In genomic region chr9:64461568-64462308, GRCm38 (mm10) we compare ENCODE assay signal across 26 mouse cellular contexts.
DNase-seq lines count a peak whose midpoint lies in the region; ATAC-seq lines count a peak whose summit lies in the region.
"Had no signal": no experiment of that assay in that cellular context is flagged by ENCODE, and none has a peak within 500 bp of the region (broad histone marks: within the 10 kb centered on the region; RNA-seq: fewer than 3 reads in every experiment).

No protein-coding gene starts in this region.

- H3K27me3 ChIP-seq in neural tube, embryonic 11.5 days (ENCODE audit: control insufficient read depth, insufficient read depth, low read length), result no peaks in the 10 kb centered on the region
- H3K27me3 ChIP-seq in limb, embryonic 10.5 days (ENCODE audit: low read depth, poor library complexity, severe bottlenecking), result peaks cover 27% of the 10 kb centered on the region
- H3K27me3 ChIP-seq in forebrain, embryonic 12.5 days, result peaks cover 9% of the 10 kb centered on the region; the same call in 1 of the 2 replicates

- H3K9ac ChIP-seq in neural tube, embryonic 11.5 days (ENCODE audit: low read length), result no peak overlapping the region
- H3K9ac ChIP-seq in forebrain, embryonic 12.5 days, result no peak overlapping the region
- H3K9ac ChIP-seq: kidney, embryonic 15.5 days; limb, embryonic 15.5 days; liver, embryonic 13.5 days had no signal

- H3K27ac ChIP-seq in neural tube, embryonic 11.5 days (ENCODE audit: low read depth, low read length), result peak overlapping the region; percentile 2; the same call in 1 of the 2 replicates
- H3K27ac ChIP-seq in limb, embryonic 10.5 days, result 0 out of 2 replicates have a peak overlapping the region, but pooled peaks have one; percentile 7
- H3K27ac ChIP-seq in forebrain, embryonic 12.5 days, result no peak overlapping the region
- H3K27ac ChIP-seq: kidney, embryonic 15.5 days; layer of hippocampus, adult 2 months; left cerebral cortex, adult 2 months; limb, embryonic 15.5 days; liver, embryonic 13.5 days had no signal

- no peaks in the 10 kb centered on the region for H3K4me1 ChIP-seq in neural tube, embryonic 11.5 days (ENCODE audit: control insufficient read depth, insufficient read depth, low read length)
- peaks cover 78% of the 10 kb centered on the region for H3K4me1 ChIP-seq in limb, embryonic 10.5 days
- H3K4me1 ChIP-seq in forebrain, embryonic 12.5 days, result peaks cover 7% of the 10 kb centered on the region; the same call in 1 of the 2 replicates

- 55% methylated on average over 16 of the region's 16 CpGs for WGBS in neural tube, embryonic 11.5 days
- 25% methylated on average over 16 of the region's 16 CpGs for WGBS in limb, embryonic 10.5 days
- 88% methylated on average over 16 of the region's 16 CpGs for WGBS in forebrain, embryonic 12.5 days

- no peak overlapping the region for H3K4me3 ChIP-seq in neural tube, embryonic 11.5 days (ENCODE audit: low read depth, low read length)
- H3K4me3 ChIP-seq in limb, embryonic 10.5 days, result no peak overlapping the region
- H3K4me3 ChIP-seq in forebrain, embryonic 12.5 days (replicated peaks), result no peak overlapping the region
- H3K4me3 ChIP-seq: kidney, embryonic 15.5 days; layer of hippocampus, adult 2 months; left cerebral cortex, adult 2 months; limb, embryonic 15.5 days; liver, embryonic 13.5 days; megakaryocyte, embryonic 14.5 days; myocyte had no signal

- H3K4me2 ChIP-seq in neural tube, embryonic 11.5 days (ENCODE audit: low read depth), result no peak overlapping the region
- H3K4me2 ChIP-seq in forebrain, embryonic 12.5 days, result no peak overlapping the region
- H3K4me2 ChIP-seq: heart, embryonic 11.5 days; kidney, embryonic 15.5 days; limb, embryonic 15.5 days; liver, embryonic 13.5 days had no signal

- peak; percentile 41 to 53 for DNase-seq in cerebellum, postnatal 10 days
- DNase-seq in cerebellum, adult 8-10 months, result no peak
- DNase-seq in neural tube, embryonic 11.5 days (ENCODE audit: low spot score), result peak; percentile 68
- no peak for DNase-seq in neural tube, embryonic 10.5 days (ENCODE audit: extremely low spot score, low spot score)
- DNase-seq in limb, embryonic 10.5 days (ENCODE audit: low spot score), result peak; percentile 50
- DNase-seq in ovary, postnatal 36 days (ENCODE audit: low spot score), result no peak
- no peak for DNase-seq in Muller cell, postnatal 12 days (ENCODE audit: inconsistent ontology term)
- DNase-seq: adrenal gland, postnatal 10 days; gastrocnemius, postnatal 14 days; heart, postnatal 4 days; kidney, adult 18-20 months; kidney, postnatal 25 days; liver, embryonic 13.5 days; lung, adult 18-20 months; lung, postnatal 4 days had no signal

- H3K36me3 ChIP-seq in neural tube, embryonic 11.5 days (ENCODE audit: control insufficient read depth, insufficient read depth, low read length), result no peaks in the 10 kb centered on the region
- no peaks in the 10 kb centered on the region for H3K36me3 ChIP-seq in limb, embryonic 10.5 days
- H3K36me3 ChIP-seq in forebrain, embryonic 12.5 days (replicated peaks), result no peaks in the 10 kb centered on the region
- H3K36me3 ChIP-seq: kidney, embryonic 15.5 days; limb, embryonic 15.5 days; liver, embryonic 13.5 days had no signal

- ATAC-seq in neural tube, embryonic 11.5 days (ENCODE audit: insufficient read depth, low FRiP score, low TSS enrichment), result no peak
- no peak for ATAC-seq in forebrain, embryonic 12.5 days (ENCODE audit: low FRiP score)
- ATAC-seq: forebrain, embryonic 14.5 days; lung, postnatal 0 days; midbrain, embryonic 16.5 days had no signal

- H3K9me3 ChIP-seq in neural tube, embryonic 11.5 days (ENCODE audit: control insufficient read depth, low read length), result no peaks in the 10 kb centered on the region
- H3K9me3 ChIP-seq in limb, embryonic 10.5 days (replicated peaks), result no peaks in the 10 kb centered on the region
- no peaks in the 10 kb centered on the region for H3K9me3 ChIP-seq in forebrain, embryonic 12.5 days
- H3K9me3 ChIP-seq: kidney, embryonic 15.5 days; limb, embryonic 15.5 days; liver, embryonic 13.5 days; megakaryocyte, embryonic 14.5 days had no signal

Comparison
In these comparisons a context has a peak if more than half of its experiments do, and no peak if none do; other contexts are left out.
1. DNase-seq: peak in cerebellum, postnatal 10 days (2 of 2), neural tube, embryonic 11.5 days (single experiment) and limb, embryonic 10.5 days (single experiment); none in cerebellum, adult 8-10 months (single experiment), neural tube, embryonic 10.5 days (single experiment), ovary, postnatal 36 days (single experiment) and Muller cell, postnatal 12 days (single experiment).